Mouse (Mus musculus) spleen, adult 2 months (tissue): ENCODE measurements at regions not wholly inside any gene's neighbourhood (a gene's known extent, or its start where the extent isn't known, plus 50 kb on each side); places are given as distances from the start of the nearest gene placed in this dataset.

Experiments
- CTCF ChIP-seq: fragments of 200-500 bp; IDR thresholded peaks from 2 replicates; pipeline ENCODE4 v1.5.1; 2011; ENCODE audit warnings: mild to moderate bottlenecking, inconsistent platforms; ENCODE audit not compliant: insufficient read depth, insufficient read length, insufficient replicate concordance; ENCODE audit errors: extremely low read depth
- POLR2A ChIP-seq: fragments of 200-500 bp; IDR thresholded peaks from 2 replicates; pipeline ENCODE4 v1.6.1; 2011; ENCODE audit warnings: low read depth, low read length, inconsistent platforms

DNA sequence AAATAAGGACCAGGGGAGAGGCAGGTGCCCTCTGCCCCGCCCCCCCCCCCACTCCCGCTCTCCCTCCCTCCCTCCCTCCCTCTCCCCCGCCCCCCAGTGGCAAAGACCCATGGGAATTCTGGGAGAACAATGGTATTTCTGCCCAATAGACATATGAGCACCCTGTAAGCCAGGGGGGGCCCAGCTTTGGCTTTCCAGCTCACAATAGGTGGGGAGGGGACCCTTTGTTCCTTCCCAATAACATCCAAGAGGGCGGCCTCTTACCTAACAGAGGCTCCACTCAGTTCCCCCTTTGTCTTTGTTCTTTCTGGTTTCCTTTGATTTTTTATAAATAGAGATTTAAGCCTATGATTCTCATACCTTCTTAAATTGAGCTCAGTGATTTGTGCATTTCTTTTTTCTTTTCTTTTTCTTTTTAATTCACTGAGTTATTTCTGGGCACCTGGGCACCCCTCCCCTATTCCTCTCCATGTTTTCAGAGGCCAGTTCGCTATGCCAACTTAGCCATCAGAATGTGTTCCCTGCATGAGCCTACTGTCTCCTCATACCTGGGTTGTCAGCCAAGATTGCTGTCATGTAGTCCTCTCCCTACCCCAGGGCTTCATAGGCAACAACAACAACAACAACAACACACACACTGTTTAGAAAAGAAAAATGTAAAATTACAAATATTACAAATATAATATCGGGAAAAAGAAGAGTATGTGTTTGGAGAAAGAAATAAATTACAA is 72.3 kb upstream of the Plekha5 start:
- TF ChIP-seq CTCF: no peak
- no peak for TF ChIP-seq POLR2A
